Mouse (Mus musculus) forebrain, embryonic 10.5 days (tissue): Measurements from ENCODE around the gene Klk6. TPM values are rescaled to one million over a fixed set of nuclear protein-coding genes. Genes with fewer than 3 reads are reported as not detected.

Experiments
- DNase-seq: peaks from one replicate; pipeline ENCODE4 v3.0.0-alpha.2; 2017; ENCODE audit warnings: low spot score; ENCODE audit errors: extremely low spot score
- H3K27ac ChIP-seq: fragments of 300-500 bp; sonication (generic); 2 replicates; pipeline ENCODE4 v1.5.1; 2016; ENCODE audit warnings: mild to moderate bottlenecking
- H3K27me3 ChIP-seq: fragments of 300-500 bp; sonication (generic); 2 replicates; pipeline ENCODE4 v1.6.1; 2016; ENCODE audit warnings: mild to moderate bottlenecking; ENCODE audit not compliant: poor library complexity, severe bottlenecking
- H3K36me3 ChIP-seq: fragments of 300-500 bp; sonication (generic); replicated peaks from 2 replicates; pipeline ENCODE4 v1.6.1; 2016; ENCODE audit warnings: mild to moderate bottlenecking, moderate library complexity
- H3K4me1 ChIP-seq: fragments of 300-500 bp; sonication (generic); 2 replicates; pipeline ENCODE4 v1.6.1; 2016
- H3K4me3 ChIP-seq: fragments of 300-500 bp; sonication (generic); 2 replicates; pipeline ENCODE4 v1.5.1; 2016; ENCODE audit warnings: mild to moderate bottlenecking, moderate library complexity
- H3K9me3 ChIP-seq: fragments of 300-500 bp; sonication (generic); 2 replicates; pipeline ENCODE4 v1.6.1; 2016; ENCODE audit warnings: mild to moderate bottlenecking, moderate library complexity
- WGBS: fragments of 180-500 bp; shearing (Covaris S2); methylation state at CpG from one replicate; pipeline ENCODE4 v1.1.7; 2016; 5-methylcytosine and 5-hydroxymethylcytosine counted together
- polyA plus RNA-seq: library from polyadenylated mRNA; unstranded; fragments of >200 nt; fragmentation: Nextera tagmentation; extraction: Ambion mirVana; gene quantifications from 2 replicates; pipeline ENCODE4 v1.2.1, GENCODE M21; 2016

The Klk6 gene
- polyA plus RNA-seq: not detected in 2 replicates

DNA sequence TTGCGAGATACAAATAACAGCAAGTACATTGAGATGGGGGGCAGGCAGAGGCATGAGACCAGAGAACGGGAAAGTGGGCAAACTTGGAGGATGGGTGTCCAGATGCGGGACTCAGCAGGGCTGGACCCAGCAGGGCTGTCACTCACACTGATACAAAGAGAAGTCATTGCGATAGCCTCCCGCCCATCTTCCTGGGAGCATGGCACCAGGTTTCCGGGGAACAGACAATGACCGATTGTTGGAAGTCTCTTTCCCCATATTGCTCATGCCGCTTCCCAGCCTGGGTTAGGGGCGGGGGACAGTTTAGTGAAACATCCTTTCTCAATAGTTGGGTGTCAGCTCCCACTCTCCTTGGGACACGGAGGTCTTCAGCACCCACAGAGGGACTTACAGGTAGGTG lies at the start of gene Klk6:
Gene Klk6, plus strand, starts transcription at position 301 of the 400 bp plus-strand sequence.
- H3K27me3 ChIP-seq: no peaks in the 10 kb centered on the region

DNA sequence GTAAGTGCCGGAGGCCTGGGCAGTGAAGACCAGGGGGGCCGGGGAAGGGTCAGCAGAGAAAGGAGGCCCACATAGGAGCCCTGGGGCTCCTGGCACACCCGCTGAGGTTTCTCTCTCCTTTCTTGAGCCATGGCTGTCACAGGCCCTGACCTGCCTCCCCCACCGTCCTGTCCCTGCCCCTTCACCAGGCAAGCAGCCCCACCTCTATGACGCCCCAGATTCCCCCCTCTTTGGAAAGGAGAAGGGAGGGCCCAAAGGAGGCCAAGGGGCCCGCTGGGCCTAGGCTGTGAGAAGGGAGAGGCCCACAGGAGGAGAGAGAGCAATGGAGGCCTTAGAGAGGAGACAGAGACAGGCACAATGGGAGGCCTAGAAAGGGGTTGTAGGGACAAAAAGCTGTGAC lies 49.5 kb upstream of the Klk6 start:
- DNase-seq: peak; percentile 13
- Histone ChIP-seq H3K27me3 (no peaks in the 10 kb centered on the region), H3K9me3 (no peaks in the 10 kb centered on the region), H3K27ac (peak overlapping the region; percentile 80), H3K36me3 (no peaks in the 10 kb centered on the region), H3K4me1 (peaks cover 16% of the 10 kb centered on the region), H3K4me3 (no peak overlapping the region)
- WGBS: 51% methylated on average over 6 of the region's 6 CpGs

More for the DNA sequence above, at the start of gene Klk6:
- DNase-seq: no peak
- no peak within 1 kb of the TSS for H3K27ac ChIP-seq
- no peaks in the 10 kb centered on the region for H3K9me3 ChIP-seq
- H3K4me3 ChIP-seq: no peak within 1 kb of the TSS
- WGBS: 81% methylated on average over 10 of the region's 10 CpGs
- no peaks in the 10 kb centered on the region for H3K4me1 ChIP-seq
- H3K36me3 ChIP-seq: no peaks in the 10 kb centered on the region

DNA sequence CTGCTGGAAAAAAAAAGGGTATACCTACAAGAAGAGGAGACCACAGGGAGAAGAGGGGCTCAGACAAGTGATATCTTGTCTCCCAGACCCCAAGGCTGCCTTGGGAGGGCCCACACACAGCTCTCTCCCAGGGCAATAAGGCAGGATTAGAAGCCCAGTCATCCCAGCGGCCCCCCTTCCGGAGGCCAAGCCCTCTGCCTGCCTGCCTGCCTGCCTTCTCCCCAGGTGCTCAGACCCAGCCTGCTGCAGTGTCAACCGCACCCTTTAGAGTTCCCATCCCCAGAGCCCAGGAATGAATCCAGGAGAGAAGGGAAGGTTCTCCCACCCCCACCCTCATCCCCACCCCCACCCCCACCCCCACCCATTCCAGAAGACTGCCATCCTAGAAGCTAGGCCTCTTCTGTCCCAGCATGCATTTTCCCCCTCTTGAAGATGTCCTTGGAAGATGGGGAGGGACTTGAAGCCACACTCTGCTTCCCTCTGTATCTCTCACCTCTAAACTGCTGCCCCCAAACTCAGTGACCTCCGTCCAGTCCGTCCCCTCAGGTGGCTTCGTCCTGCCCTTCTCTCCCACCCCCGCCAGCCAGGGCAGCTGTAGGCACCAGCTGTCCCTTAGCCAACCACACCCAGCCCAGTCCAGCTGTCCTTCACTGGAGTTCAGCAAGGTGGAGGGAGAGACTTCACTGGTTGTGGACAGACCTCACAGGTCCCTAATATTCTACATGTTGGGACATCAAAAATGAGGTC lies 48.8 kb upstream of the Klk6 start:
- no peak overlapping the region for H3K4me3 ChIP-seq

GRCm38 (mm10) chr7:43776506-43776905 lies 47.8 kb upstream of the Klk6 start:
- Histone ChIP-seq H3K27me3 (no peaks in the 10 kb centered on the region), H3K4me3 (no peak overlapping the region), H3K4me1 (peaks cover 16% of the 10 kb centered on the region), H3K27ac (no peak overlapping the region), H3K36me3 (no peaks in the 10 kb centered on the region), H3K9me3 (no peaks in the 10 kb centered on the region)
- DNase-seq: no peak
- 79% methylated on average over 5 of the region's 5 CpGs for WGBS

More for the DNA sequence above, 48.8 kb upstream of the Klk6 start:
- Histone ChIP-seq H3K9me3 (no peaks in the 10 kb centered on the region), H3K27ac (peak overlapping the region; percentile 80), H3K36me3 (no peaks in the 10 kb centered on the region), H3K4me1 (peaks cover 16% of the 10 kb centered on the region), H3K27me3 (no peaks in the 10 kb centered on the region)
- WGBS: 39% methylated on average over 7 of the region's 7 CpGs
- DNase-seq: peak; percentile 7

GRCm38 (mm10) chr7:43777423-43777822 lies 46.9 kb upstream of the Klk6 start:
- DNase-seq: peak; percentile 7
- 92% methylated on average over 12 of the region's 12 CpGs for WGBS
- no peak overlapping the region for H3K4me3 ChIP-seq

GRCm38 (mm10) chr7:43778176-43778970 lies 45.9 kb upstream of the Klk6 start:
- peaks cover 8% of the 10 kb centered on the region for H3K27me3 ChIP-seq
- H3K9me3 ChIP-seq: no peaks in the 10 kb centered on the region
- WGBS: 92% methylated on average over 10 of the region's 10 CpGs
- peaks cover 27% of the 10 kb centered on the region for H3K4me1 ChIP-seq
- peak; percentile 12 for DNase-seq
- H3K27ac ChIP-seq: no peak overlapping the region
- H3K4me3 ChIP-seq: no peak overlapping the region
- H3K36me3 ChIP-seq: no peaks in the 10 kb centered on the region

More at GRCm38 (mm10) chr7:43777423-43777822, 46.9 kb upstream of the Klk6 start:
- Histone ChIP-seq H3K9me3 (no peaks in the 10 kb centered on the region), H3K36me3 (no peaks in the 10 kb centered on the region), H3K27me3 (no peaks in the 10 kb centered on the region), H3K27ac (no peak overlapping the region), H3K4me1 (peaks cover 19% of the 10 kb centered on the region)

DNA sequence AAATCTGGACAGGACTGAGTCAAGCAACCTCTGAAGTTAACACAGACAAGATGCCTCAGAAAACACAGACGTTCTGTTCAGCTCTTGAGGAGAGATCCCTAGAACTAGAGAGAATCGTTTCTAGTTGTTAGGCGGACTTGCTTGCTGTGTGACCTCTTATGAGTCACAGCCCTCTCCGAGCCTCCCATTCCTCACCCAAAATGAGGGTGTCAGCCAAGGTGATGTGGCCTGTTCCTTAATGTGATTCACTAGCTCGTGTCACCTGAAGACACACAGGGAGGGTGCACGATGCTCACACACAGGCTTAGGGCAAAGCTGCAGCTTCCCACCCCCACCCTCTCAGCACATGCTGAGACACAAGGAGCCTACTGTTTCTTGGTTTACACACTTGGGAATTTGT lies 44.1 kb upstream of the Klk6 start:
- Histone ChIP-seq H3K9me3 (no peaks in the 10 kb centered on the region), H3K4me1 (peaks cover 17% of the 10 kb centered on the region), H3K36me3 (no peaks in the 10 kb centered on the region), H3K27me3 (peaks cover 22% of the 10 kb centered on the region), H3K4me3 (no peak overlapping the region), H3K27ac (no peak overlapping the region)
- no peak for DNase-seq
- WGBS: 63% methylated on average over 6 of the region's 6 CpGs

GRCm38 (mm10) chr7:43780746-43781145 lies 43.6 kb upstream of the Klk6 start, which contains the start of gene Klk10:
TSS of gene Klk10 (plus strand) at chr7:43781035.
- Histone ChIP-seq H3K9me3 (no peaks in the 10 kb centered on the region), H3K36me3 (no peaks in the 10 kb centered on the region), H3K4me3 (no peak within 1 kb of the TSS), H3K27ac (no peak within 1 kb of the TSS), H3K4me1 (peaks cover 12% of the 10 kb centered on the region), H3K27me3 (peaks cover 22% of the 10 kb centered on the region)
- no peak for DNase-seq
- 53% methylated on average over 5 of the region's 5 CpGs for WGBS

DNA sequence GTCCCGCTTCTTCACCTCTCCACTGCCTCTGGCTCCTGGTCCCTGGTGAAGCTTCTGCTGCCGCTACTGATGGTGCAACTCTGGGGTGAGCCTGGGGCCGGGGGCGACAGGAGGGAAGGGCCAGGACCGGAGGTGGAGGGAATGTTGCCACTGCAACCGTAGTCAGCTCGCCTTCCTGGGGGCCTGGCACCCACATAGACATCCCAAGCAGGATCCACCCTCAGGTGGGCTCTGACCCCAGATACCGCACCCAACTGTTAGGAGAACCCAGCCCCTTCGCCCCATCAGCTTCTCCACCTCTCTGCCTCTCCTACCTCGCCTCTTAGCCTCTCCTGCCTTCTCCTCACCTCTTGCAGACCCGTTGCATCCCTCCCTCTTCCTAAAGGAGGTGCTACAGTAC lies 42.8 kb upstream of the Klk6 start:
- H3K4me1 ChIP-seq: peaks cover 11% of the 10 kb centered on the region
- no peak for DNase-seq
- no peak overlapping the region for H3K4me3 ChIP-seq
- no peak overlapping the region for H3K27ac ChIP-seq
- WGBS: 90% methylated on average over 11 of the region's 11 CpGs
- H3K27me3 ChIP-seq: peaks cover 22% of the 10 kb centered on the region
- H3K9me3 ChIP-seq: no peaks in the 10 kb centered on the region
- H3K36me3 ChIP-seq: no peaks in the 10 kb centered on the region

DNA sequence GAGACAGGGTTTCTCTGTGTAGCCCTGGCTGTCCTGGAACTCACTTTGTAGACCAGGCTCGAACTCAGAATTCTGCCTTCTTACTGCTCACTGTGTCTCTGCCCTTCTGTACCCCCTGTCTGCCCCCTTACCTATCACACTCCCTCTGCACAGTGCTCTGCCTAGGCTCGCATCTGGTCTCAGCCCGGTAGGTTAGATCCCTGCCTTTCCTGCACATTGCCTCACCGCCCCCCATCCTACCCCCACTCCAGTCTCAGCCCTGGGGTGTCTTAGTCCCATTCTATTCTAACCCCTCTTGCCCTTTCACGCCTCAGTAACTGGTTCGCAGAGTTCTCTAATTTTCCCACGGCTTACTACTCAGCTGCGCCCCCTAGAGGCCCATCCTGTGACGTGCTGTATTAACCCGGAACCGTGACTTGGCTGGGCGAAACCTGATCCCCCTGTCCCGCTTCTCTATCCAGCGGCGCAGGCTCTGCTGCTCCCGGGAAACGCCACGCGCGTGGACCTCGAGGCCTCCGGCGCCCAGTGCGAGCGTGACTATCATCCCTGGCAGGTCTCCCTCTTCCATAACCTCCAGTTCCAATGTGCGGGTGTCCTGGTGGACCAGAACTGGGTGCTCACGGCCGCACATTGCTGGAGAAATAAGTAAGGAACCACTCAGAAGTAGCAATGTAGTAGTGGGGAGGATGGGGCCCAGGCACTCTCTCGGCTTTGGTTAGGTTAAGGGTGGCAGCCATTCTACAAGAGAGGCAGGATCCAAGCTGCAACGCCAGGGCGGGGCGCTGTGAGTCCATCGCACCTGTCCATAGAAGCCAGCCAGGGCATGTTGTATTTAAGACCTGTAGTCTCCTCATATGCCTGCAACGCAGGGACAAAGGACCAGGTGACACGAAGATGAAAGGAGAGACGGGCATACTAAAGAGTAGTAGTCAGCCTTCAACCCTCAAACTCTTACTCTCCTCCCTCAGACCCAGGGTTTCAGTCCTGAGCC lies 41.7 kb upstream of the Klk6 start:
- H3K36me3 ChIP-seq: no peaks in the 10 kb centered on the region

GRCm38 (mm10) chr7:43785286-43785685 lies 39.0 kb upstream of the Klk6 start:
- DNase-seq: no peak
- H3K27me3 ChIP-seq: peaks cover 22% of the 10 kb centered on the region
- WGBS: 90% methylated on average over 1 of the region's 1 CpGs
- no peaks in the 10 kb centered on the region for H3K9me3 ChIP-seq
- no peak overlapping the region for H3K4me3 ChIP-seq
- no peaks in the 10 kb centered on the region for H3K36me3 ChIP-seq
- peaks cover 11% of the 10 kb centered on the region for H3K4me1 ChIP-seq
- no peak overlapping the region for H3K27ac ChIP-seq

More for the DNA sequence above, 41.7 kb upstream of the Klk6 start:
- H3K4me3 ChIP-seq: peak overlapping the region; percentile 49
- H3K4me1 ChIP-seq: peaks cover 11% of the 10 kb centered on the region
- 6% methylated on average over 36 of the region's 36 CpGs for WGBS
- peak; percentile 87 for DNase-seq
- H3K27me3 ChIP-seq: peaks cover 22% of the 10 kb centered on the region
- H3K9me3 ChIP-seq: no peaks in the 10 kb centered on the region
- peak overlapping the region; percentile 75 for H3K27ac ChIP-seq

DNA sequence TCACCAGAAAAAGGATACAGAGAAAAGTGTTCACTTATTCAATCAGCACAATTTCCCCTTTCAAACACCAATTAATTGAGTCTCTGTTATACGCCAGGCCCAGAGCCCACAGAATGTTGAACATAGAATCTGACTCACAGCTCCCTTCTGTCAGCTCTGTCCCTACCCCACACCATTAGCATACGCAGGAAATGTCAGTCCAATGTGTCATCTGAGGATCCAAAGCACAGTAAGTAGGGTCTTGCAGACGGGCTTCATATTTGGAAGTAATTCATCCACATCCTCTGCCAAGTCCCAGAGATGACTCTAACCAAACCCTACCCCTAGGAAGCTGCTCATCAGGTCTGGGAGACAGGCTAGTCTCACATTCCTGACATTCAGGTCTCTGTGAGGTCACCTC lies 36.2 kb upstream of the Klk6 start:
- 78% methylated on average over 3 of the region's 3 CpGs for WGBS
- H3K27ac ChIP-seq: no peak overlapping the region

More for the DNA sequence above, 36.2 kb upstream of the Klk6 start:
- Histone ChIP-seq H3K4me1 (peaks cover under 1% of the 10 kb centered on the region; the same call in 1 of the 2 replicates), H3K36me3 (no peaks in the 10 kb centered on the region), H3K9me3 (no peaks in the 10 kb centered on the region), H3K4me3 (no peak overlapping the region), H3K27me3 (peaks cover 17% of the 10 kb centered on the region)
- no peak for DNase-seq
